Mouse (Mus musculus): ENCODE data around the gene Mroh7.
A peak's percentile ranks its signal among the peaks of the same experiment; 100 is the strongest.

Mroh7 gene

GRCm38 (mm10) chr4:106699989-106700388, 30.7 kb downstream of the Mroh7 start:
- peak; percentile 82 for DNase-seq (ENCODE audit: low read depth, low spot score)

- DNase-seq (ENCODE audit: low read depth, low spot score), result no peak
Observed at GRCm38 (mm10) chr4:106693841-106694430, 36.8 kb downstream of the Mroh7 start.

GRCm38 (mm10) chr4:106688636-106689296, 42.0 kb downstream of the Mroh7 start:
- no peak for DNase-seq (ENCODE audit: low read depth, low spot score)

- no peak for DNase-seq (ENCODE audit: low read depth, low spot score)
Observed at GRCm38 (mm10) chr4:106680955-106681354, 49.8 kb downstream of the Mroh7 start.

- DNase-seq (ENCODE audit: low read depth, low spot score), result no peak
Observed at GRCm38 (mm10) chr4:106679152-106679551, 51.6 kb downstream of the Mroh7 start.

GRCm38 (mm10) chr4:106678442-106679118, 52.1 kb downstream of the Mroh7 start, which contains the start of gene Ttc4:
Gene Ttc4 (minus strand): TSS chr4:106678944.
- peak; percentile 96 for DNase-seq (ENCODE audit: low read depth, low spot score)

GRCm38 (mm10) chr4:106676749-106677148, 54.0 kb downstream of the Mroh7 start:
- DNase-seq (ENCODE audit: low read depth, low spot score), result no peak

- no peak for DNase-seq (ENCODE audit: low read depth, low spot score)
Observed at GRCm38 (mm10) chr4:106666546-106666945, 64.2 kb downstream of the Mroh7 start.

GRCm38 (mm10) chr4:106665673-106666072, 65.1 kb downstream of the Mroh7 start:
- DNase-seq (ENCODE audit: low read depth, low spot score), result no peak

- DNase-seq (ENCODE audit: low read depth, low spot score), result no peak
Observed at GRCm38 (mm10) chr4:106665269-106665668, 65.5 kb downstream of the Mroh7 start.

- DNase-seq (ENCODE audit: low read depth, low spot score), result peak; percentile 41
Observed at GRCm38 (mm10) chr4:106664697-106665096, 66.0 kb downstream of the Mroh7 start.

- peak; percentile 78 for DNase-seq (ENCODE audit: low read depth, low spot score)
Observed at GRCm38 (mm10) chr4:106663956-106664470, 66.7 kb downstream of the Mroh7 start.

- no peak for DNase-seq (ENCODE audit: low read depth, low spot score)
Observed at GRCm38 (mm10) chr4:106655681-106656080, 75.0 kb downstream of the Mroh7 start.

- DNase-seq (ENCODE audit: low read depth, low spot score), result peak; percentile 31
Observed at GRCm38 (mm10) chr4:106653051-106653450, 77.7 kb downstream of the Mroh7 start.

GRCm38 (mm10) chr4:106652546-106652945, 78.2 kb downstream of the Mroh7 start:
- no peak for DNase-seq (ENCODE audit: low read depth, low spot score)

- DNase-seq (ENCODE audit: low read depth, low spot score), result peak; percentile 99
Observed at GRCm38 (mm10) chr4:106650833-106651527, 79.7 kb downstream of the Mroh7 start, which contains the start of gene Pars2. Gene Pars2 (plus strand): TSS chr4:106651069.

- DNase-seq (ENCODE audit: low read depth, low spot score), result no peak
Observed at GRCm38 (mm10) chr4:106647137-106647536, 83.6 kb downstream of the Mroh7 start.

- DNase-seq (ENCODE audit: low read depth, low spot score), result no peak
Observed at GRCm38 (mm10) chr4:106645797-106646196, 84.9 kb downstream of the Mroh7 start.

GRCm38 (mm10) chr4:106644218-106644610, 86.5 kb downstream of the Mroh7 start:
- DNase-seq (ENCODE audit: low read depth, low spot score), result no peak

- no peak for DNase-seq (ENCODE audit: low read depth, low spot score)
Observed at GRCm38 (mm10) chr4:106643483-106644217, 87.1 kb downstream of the Mroh7 start.

GRCm38 (mm10) chr4:106634086-106634479, 96.6 kb downstream of the Mroh7 start:
- no peak for DNase-seq (ENCODE audit: low read depth, low spot score)

Data from R1 (cell line).